Mouse (Mus musculus): ENCODE data around the gene Olfr312. TPM values are rescaled to one million over a fixed set of nuclear protein-coding genes. Genes with fewer than 3 reads are reported as not detected.
"Not testable (repeated sequence)": the region's sequence is repeated elsewhere in the genome, so short reads cannot be mapped to it uniquely, and the experiment has no call there.

Olfr312 gene
- total and polyA plus RNA-seq, 3 experiments, result not detected

DNA sequence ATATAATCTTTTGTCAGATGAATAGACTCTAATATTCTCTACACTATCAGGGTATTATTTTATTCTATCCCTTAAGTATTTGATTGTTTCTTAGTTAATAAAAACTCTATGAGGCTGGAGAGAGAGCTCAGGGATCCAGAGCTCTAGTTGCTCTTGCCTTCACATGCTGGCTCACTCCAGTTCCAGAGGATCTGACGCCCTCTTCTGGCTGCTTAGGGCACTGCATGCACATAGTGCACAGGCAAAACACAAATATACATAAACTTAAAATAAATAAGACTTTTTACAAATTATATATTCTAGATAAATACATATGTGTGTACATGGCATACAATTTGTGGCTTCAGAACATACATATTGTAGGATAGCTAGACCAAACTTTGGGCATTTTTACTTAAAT is 17.0 kb upstream of the Olfr312 start:
- DNase-seq (ENCODE audit: low read depth, low spot score), result peak; percentile 31
- Histone ChIP-seq H3K27me3 (ENCODE audit: control insufficient read depth in 1 of 2, insufficient read depth in 2 of 2, low read length in 2 of 2) (peaks cover 7 to 11% of the 10 kb centered on the region in 2 experiments), H3K4me3 (ENCODE audit: control insufficient read depth in 1 of 2, insufficient read depth in 1 of 2, low read depth in 2 of 2, low read length in 2 of 2) (no peak overlapping the region)

DNA sequence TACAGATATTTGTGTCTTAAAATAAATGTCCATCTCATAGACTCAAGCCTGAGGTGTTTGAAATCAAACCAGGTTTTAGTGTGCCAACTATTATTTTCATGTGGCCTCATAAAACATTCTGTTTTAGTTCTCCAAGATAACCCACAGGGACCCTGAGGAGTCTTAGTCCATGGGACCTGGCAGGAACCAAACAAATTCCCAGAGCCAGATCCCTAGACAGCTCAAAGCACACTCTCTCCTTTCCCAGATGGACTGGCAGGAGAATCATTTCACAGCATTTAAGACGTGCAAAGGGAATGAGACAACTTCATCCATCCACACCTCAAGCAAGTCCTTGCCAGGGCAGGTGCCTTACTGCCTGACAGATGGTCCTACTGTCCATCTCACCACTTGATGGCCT is 14.3 kb upstream of the Olfr312 start, which contains the start of gene Olfr313:
Gene Olfr313 (plus strand): TSS at position 301 of the 400 bp plus-strand sequence.
- not testable (repeated sequence) for H3K4me3 ChIP-seq (ENCODE audit: control insufficient read depth in 1 of 2, insufficient read depth in 1 of 2, low read depth in 2 of 2, low read length in 2 of 2); H3K4me1 ChIP-seq (ENCODE audit: control insufficient read depth in 1 of 2, insufficient read depth in 2 of 2, low read length in 2 of 2); H3K9me3 ChIP-seq (replicated peaks; ENCODE audit: insufficient read depth, low read length); H3K79me2 ChIP-seq (ENCODE audit: control insufficient read depth, insufficient read depth, low read length, poor library complexity); DNase-seq (ENCODE audit: low read depth, low spot score); H3K27ac ChIP-seq (ENCODE audit: control insufficient read depth, low read depth, low read length); H3K36me3 ChIP-seq (ENCODE audit: control insufficient read depth in 1 of 2, insufficient read depth in 2 of 2, low read length in 2 of 2); H3K9ac ChIP-seq (ENCODE audit: control insufficient read depth, low read depth, low read length, poor library complexity, severe bottlenecking)
- peaks cover 7 to 12% of the 10 kb centered on the region in 2 experiments for H3K27me3 ChIP-seq (ENCODE audit: control insufficient read depth in 1 of 2, insufficient read depth in 2 of 2, low read length in 2 of 2)

More for the DNA sequence above, 17.0 kb upstream of the Olfr312 start:
- H3K4me1 ChIP-seq (ENCODE audit: control insufficient read depth in 1 of 2, insufficient read depth in 2 of 2, low read length in 2 of 2), result no peaks in the 10 kb centered on the region
- H3K36me3 ChIP-seq (ENCODE audit: control insufficient read depth in 1 of 2, insufficient read depth in 2 of 2, low read length in 2 of 2), result no peaks in the 10 kb centered on the region
- no peak for TF ChIP-seq UBTF (IDR thresholded peaks at IDR 0.05; ENCODE audit: borderline replicate concordance, insufficient read depth, low read depth, low read length)
- TF ChIP-seq RAD21 (IDR thresholded peaks at IDR 0.05; ENCODE audit: low read depth, low read length), result peak; percentile 31
- peak; percentile 39 for TF ChIP-seq SMC3 (IDR thresholded peaks at IDR 0.05; ENCODE audit: low read depth, low read length)
- no peak for TF ChIP-seq MYB (IDR thresholded peaks at IDR 0.05; ENCODE audit: low read depth, low read length)
- peak; percentile 49 to 61 (median 50) for TF ChIP-seq CTCF (IDR thresholded peaks at IDR 0.05 in 2 of 3, conservative IDR thresholded peaks at IDR 0.05 in 1 of 3; ENCODE audit: control insufficient read depth in 1 of 3, insufficient read depth in 1 of 3, low read depth in 2 of 3, low read length in 3 of 3, poor library complexity in 1 of 3, severe bottlenecking in 1 of 3)
- H3K79me2 ChIP-seq (ENCODE audit: control insufficient read depth, insufficient read depth, low read length, poor library complexity), result no peaks in the 10 kb centered on the region
- no peaks in the 10 kb centered on the region for H3K9me3 ChIP-seq (replicated peaks; ENCODE audit: insufficient read depth, low read length)
- H3K9ac ChIP-seq (ENCODE audit: control insufficient read depth, low read depth, low read length, poor library complexity, severe bottlenecking), result no peak overlapping the region
- no peak overlapping the region for H3K27ac ChIP-seq (ENCODE audit: control insufficient read depth, low read depth, low read length)

DNA sequence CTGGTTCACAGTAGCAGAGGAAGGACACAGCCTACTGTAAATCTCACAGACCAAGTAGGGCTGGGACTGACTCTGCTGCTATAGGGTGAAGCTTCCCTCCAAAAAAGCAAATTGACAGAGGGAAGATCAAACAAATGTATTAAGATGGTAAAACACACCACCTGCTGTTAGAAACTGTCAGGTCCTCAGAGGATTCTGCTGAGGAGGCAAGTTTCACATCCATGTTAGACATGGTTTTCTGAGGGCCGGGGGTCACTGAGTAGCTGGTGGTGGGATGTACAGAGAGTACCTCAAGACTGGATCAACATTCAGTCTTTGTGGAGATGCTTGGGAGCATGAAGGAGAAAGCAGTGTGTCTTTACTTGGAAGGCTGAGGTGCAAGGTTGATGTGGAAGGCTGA is 13.4 kb upstream of the Olfr312 start:
- DNase-seq (ENCODE audit: low read depth, low spot score), result no peak
- Histone ChIP-seq H3K9me3 (replicated peaks; ENCODE audit: insufficient read depth, low read length) (no peaks in the 10 kb centered on the region), H3K79me2 (ENCODE audit: control insufficient read depth, insufficient read depth, low read length, poor library complexity) (no peaks in the 10 kb centered on the region), H3K9ac (ENCODE audit: control insufficient read depth, low read depth, low read length, poor library complexity, severe bottlenecking) (no peak overlapping the region), H3K4me1 (ENCODE audit: control insufficient read depth in 1 of 2, insufficient read depth in 2 of 2, low read length in 2 of 2) (no peaks in the 10 kb centered on the region), H3K36me3 (ENCODE audit: control insufficient read depth in 1 of 2, insufficient read depth in 2 of 2, low read length in 2 of 2) (no peaks in the 10 kb centered on the region), H3K4me3 (ENCODE audit: control insufficient read depth in 1 of 2, insufficient read depth in 1 of 2, low read depth in 2 of 2, low read length in 2 of 2) (no peak overlapping the region), H3K27me3 (ENCODE audit: control insufficient read depth in 1 of 2, insufficient read depth in 2 of 2, low read length in 2 of 2) (peaks cover 7 to 16% of the 10 kb centered on the region in 2 experiments), H3K27ac (ENCODE audit: control insufficient read depth, low read depth, low read length) (no peak overlapping the region)
- TF ChIP-seq E2F4 (IDR thresholded peaks at IDR 0.05; ENCODE audit: borderline replicate concordance, low read depth, low read length) (no peak), USF2 (IDR thresholded peaks at IDR 0.05; ENCODE audit: borderline replicate concordance in 1 of 2, insufficient read depth in 1 of 2, low read depth in 1 of 2, low read length in 2 of 2) (no peak), EP300 (IDR thresholded peaks at IDR 0.05; ENCODE audit: low read depth in 1 of 2, low read length in 2 of 2) (no peak), MAZ (IDR thresholded peaks at IDR 0.05; ENCODE audit: low read depth, low read length) (no peak), MYC (IDR thresholded peaks at IDR 0.05; ENCODE audit: low read depth, low read length) (no peak), HCFC1 (IDR thresholded peaks at IDR 0.05; ENCODE audit: low read depth, low read length) (no peak), ZNF384 (IDR thresholded peaks at IDR 0.05; ENCODE audit: low read depth, low read length) (no peak), MEF2A (IDR thresholded peaks at IDR 0.05; ENCODE audit: extremely low read depth, insufficient replicate concordance, low read depth, low read length, poor library complexity, severe bottlenecking) (no peak), GATA1 (IDR thresholded peaks at IDR 0.05; ENCODE audit: low read depth, low read length) (no peak)
